Mouse (Mus musculus) lung, postnatal 25 days (tissue): Measurements from ENCODE around the gene Tub.

Experiments
- DNase-seq: peaks from one replicate; pipeline ENCODE4 v3.0.0; 2022; ENCODE audit warnings: low spot score

Gene Tub

DNA sequence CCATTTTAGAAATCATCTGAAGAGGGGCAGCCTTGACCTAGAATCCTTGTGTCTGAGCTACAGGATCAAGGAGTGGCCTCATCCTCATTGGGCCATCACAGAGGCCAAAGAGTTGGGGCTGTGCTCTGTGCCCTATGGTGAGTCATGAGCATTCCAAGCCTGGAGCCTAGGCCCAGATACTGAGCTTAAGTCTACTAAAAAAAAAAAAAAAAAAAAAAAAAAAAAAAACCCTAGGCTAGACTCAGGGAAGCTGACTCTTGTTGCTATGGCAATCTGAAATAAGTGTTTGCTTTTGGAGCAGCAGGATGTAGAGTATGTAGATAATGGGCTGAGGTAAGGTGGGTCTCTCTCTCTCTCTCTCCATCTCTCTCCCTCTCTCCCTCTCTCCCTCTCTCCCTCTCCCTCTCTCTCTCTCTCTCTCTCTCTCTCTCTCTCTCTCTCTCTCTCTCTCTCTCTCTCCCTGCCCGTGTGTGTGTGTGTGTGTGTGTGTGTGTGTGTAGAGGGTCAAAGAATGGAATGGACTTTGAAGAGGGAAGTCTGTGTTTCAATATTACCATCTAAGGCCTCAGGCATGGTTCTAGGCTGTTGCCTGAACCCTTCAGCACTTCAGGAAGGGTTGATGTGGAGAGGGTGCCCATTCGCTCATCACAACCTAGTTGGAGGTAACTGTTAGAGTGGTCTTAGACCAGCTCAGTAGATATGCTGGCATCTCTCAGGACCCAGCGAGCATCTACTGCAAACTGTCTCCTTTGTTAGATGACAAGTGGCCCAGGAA is 36.0 kb downstream of the Tub start:
- no peak for DNase-seq

DNA sequence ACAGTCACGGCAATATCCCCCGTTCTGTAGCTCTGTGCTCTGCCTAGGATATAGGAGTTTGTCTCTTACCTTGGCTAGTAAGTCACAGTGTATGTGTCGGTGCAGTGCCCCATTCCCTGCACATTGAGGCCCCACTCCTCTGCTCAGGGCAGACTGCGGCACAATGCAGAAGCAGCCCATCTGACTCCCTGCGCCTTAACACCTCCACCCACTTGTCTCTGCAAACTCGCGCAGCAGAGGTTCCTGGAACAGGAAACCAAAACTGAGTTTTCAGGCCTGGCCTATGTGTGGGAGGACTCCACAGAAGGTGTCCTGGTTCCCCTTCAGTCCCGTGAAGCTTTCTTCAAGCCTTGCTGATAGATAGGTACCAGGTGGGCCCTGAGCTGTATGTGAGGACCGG is 41.1 kb downstream of the Tub start:
- DNase-seq: no peak

DNA sequence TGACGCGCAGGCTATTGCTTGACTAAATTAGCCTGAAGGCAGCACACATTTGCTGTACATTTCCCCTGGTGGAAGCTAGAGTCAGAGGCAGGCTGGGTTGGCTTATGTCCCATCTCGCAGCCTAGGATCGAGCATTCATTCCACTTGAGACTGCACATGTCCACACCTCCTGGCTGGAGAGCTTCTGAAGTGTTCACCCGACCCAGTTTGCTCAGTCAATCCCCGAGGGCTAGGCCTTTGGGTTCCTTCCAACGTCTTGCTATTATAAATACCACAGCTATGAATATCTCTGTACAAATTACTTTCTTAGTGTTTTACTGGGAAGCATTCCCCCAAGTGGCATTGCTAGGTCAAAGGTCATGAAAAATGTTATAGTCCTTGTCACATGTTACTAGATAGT is 43.1 kb downstream of the Tub start:
- peak; percentile 91 for DNase-seq

DNA sequence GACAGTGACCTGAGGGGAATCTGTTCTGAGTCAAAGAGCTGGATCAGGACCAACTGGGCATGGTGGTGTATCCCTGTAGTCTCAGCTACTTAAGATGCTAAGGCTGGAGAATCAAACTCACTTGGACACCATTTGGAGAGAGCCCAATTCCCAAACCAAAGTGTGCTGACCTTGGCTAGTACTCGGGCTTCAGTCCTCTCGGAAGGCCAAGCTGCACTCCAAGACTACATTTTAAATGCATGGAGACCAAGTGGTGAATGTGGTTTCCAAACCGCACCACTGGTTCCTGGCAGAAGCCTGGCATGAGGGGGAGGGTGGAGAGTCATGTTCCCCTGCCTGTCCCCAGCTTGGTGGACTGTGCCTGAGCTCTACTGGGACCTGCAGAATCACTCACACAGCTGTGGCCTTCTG is 43.7 kb downstream of the Tub start:
- DNase-seq: no peak

DNA sequence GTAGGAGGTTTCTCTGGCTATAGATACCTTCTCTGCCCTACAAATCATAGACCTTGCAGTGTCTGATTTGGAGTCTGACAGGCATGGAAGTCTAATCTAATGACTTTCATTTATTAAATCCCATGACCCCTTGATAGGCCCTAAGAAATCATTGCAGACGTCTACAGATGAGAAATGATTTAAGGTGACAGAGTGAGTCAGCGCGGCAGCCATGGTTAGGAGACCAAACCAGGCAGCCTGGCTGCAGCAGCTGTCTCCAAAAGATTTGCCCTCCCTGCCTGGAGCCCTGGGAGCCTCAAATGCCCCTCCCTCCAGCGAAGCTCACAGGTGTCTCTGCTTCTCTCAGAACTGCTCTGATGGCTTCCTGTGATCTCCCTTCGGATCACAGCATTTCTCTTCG is 46.0 kb downstream of the Tub start:
- DNase-seq: no peak

DNA sequence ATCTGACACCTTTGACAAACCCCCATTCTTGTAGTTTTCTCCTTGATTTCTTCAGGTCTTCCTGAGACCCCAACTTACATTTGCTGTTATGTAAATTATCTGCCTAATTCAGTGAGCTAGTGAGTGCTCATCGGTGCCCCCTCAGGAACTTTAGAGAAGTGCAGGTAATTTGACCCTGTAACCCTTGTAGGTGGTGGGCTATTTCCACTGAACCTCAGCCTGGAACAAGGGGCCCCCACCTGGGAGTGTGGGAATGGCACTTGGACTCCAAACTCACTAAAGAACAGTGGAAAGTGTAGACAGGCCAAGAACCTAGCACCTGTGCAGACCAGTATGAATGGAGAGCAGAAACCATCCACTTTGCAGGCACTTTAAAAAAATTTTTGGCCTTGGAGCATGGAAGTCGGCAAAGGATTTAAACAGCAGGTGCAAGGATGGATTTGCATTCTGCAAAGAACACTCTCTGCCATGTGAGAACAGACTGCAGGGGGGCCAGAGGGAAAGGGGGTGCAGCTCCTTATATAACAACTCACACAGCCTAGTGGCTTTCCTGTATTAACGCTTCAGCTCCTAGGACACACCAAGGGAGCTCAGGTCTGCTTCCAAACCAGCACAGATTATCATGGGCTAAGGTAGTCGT is 50.3 kb downstream of the Tub start:
- peak; percentile 14 for DNase-seq

DNA sequence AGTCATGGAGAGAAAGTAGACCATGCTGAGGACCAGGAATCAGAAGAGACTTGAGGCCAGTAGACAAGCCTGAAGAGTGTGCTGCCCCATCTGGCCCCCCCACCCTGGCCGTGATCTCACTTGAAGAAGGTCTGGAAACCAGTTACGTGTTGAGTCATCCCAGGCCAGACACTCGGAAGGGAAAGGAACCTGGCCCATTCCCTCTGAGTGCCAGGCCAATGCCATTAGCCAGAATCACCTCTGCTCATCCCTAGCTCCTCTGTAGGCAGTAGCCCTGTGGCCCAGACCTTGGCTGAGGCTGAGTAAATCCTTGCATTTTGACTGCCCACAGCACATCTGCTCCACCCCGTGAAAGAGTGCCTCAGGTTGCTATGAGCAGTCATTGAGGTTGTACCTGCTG is 51.8 kb downstream of the Tub start:
- no peak for DNase-seq

DNA sequence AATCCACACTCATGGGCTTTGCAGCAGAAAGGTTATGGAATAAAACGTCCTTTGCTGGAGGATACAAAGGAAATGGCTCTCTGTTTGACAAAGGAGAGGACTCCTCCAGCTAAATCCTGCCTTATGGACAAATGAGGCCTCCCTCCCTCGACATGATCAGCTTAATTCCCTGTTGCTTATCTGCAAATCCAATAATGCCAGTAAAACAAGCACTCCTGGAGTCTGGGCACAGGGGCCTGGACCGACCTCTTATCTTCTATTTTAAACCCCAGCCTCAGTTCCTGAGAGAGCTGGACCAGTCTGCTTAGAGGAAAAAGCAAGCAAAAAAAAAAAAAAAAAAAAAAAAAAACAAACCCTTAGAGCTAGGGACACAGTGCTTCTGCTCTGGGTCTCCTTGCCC is 53.5 kb downstream of the Tub start:
- DNase-seq: no peak

DNA sequence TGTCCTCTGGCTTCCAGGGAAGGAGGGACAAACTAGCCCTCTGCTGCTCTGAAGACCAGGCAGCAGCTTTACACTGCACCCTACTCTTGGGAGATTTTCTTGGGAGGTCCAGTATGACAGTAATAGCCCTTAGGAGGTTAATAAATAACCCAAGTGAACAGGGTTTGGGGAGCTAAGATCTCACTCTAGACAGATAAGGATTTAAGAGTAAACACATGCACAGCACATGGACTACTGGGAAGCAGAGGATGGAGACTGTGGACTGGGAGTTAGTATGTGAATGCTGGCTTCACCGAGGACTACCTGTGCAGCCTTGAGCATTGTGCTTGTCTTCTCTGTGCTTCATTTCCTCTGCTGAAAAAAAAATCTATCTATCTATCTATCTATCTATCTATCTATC is 59.1 kb downstream of the Tub start:
- no peak for DNase-seq

DNA sequence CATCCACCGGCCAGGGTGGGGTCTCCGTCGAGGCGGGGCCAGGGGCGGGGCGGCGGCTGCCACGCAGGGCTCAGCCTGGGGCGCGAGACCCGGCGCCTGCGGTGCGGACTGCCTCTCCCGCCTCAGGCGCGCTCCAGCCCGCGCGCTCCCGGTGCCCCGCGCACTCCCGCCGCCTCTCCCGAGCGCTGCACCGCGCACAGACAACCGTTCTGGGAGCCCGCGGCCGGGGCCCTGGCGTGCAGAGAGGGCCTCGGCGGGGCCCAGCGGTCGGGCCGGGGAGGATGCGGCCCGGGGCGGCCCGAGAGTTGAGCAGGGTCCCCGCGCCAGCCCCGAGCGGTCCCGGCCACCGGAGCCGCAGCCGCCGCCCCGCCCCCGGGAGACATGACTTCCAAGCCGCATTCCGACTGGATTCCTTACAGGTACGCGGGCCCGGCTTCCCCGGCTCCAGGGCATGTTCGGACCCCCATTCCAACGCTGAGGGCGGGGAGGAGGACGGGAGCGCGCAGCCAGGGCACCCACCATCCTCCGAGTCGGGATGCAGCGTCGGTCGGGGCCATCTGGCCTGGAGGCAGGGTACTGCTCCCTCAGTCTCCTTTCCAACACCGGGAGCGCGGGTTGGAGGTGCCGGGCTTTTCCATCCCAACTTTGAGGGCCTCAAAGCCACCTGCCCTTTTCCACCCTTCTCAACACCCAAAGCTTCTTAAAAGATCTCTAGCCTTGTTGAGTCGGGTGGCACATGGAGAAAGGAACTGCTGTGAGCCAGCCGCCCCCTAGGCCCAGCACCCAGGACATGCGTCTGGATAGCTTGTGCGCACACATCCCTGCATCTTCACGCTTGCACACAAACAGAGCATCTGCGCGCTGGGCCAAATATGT is 60.8 kb downstream of the Tub start:
- no peak for DNase-seq

DNA sequence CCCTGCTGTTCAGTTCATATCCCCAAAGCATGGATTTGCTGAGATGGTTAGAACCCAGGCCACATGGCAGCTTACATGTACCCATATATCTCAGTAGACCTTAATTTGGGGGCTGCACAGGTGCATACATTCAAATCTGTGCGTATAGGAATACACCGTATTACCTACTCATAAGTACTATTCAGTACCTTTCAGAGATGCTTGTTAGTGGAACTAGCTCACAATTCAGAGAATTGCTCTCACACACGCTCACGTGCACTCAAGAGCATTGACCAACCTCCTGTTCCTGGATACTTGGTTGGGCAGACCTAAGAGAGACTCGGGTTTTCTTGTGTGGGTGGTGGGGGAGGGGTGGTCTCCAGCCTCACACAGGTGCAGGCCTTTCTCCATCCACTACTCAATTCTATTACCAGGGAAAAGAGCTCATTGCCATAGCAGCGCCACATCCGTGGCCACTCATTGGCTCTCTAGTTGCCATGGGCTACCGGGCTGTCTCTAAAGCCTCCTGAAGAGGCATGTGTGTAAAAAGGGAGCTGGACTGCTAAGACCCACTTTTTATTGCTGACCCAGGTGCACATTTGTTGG is 61.5 kb downstream of the Tub start:
- no peak for DNase-seq

DNA sequence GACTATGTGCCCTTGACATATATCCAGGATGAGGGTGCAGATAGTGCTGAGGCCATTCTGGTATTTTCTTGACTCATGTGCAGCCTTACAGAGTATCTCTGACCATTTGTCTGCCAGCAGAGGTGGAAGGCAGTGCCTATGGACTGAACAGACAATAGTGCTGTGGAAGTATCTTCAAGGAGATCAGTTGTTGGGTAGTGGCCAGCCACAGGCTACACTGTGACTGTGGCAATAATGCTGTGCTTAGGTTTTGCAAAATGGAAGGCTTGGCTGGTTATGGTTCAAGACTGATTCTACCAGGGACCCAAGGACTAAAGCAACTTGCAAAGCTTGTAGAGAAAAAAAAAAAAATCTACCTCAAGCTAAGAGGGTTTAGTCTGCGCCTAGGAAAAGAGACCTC is 62.4 kb downstream of the Tub start:
- no peak for DNase-seq

DNA sequence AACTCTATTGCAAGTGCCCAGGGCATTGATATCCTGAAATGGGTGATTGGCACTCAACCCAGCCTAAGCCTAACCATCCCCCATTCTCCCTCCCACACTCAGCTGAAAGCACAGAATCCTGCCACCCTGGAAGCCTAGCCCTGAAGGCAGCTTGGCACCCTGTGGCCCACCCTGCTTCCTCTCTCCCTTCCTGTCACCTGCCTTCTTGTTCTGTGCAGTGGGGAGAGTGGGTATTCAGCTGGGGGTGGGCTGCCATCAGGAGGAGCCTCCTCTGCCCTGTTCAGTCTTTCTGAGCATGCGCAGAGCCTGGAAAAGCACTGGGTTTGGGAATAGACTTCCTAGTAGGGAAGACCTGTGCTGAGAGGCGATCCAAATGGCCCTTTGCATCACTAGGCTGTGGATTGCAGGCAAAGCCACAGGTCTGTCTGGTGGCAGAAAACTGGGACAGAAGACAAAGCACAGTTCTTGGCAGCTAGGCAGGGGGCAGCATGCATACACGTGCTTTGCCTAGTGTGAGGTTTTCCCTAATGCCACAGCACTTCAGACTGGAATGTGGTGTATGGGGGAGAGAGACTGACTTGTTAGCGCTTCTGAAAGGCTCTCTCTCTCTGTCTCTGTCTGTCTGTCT is 63.0 kb downstream of the Tub start:
- DNase-seq: no peak

DNA sequence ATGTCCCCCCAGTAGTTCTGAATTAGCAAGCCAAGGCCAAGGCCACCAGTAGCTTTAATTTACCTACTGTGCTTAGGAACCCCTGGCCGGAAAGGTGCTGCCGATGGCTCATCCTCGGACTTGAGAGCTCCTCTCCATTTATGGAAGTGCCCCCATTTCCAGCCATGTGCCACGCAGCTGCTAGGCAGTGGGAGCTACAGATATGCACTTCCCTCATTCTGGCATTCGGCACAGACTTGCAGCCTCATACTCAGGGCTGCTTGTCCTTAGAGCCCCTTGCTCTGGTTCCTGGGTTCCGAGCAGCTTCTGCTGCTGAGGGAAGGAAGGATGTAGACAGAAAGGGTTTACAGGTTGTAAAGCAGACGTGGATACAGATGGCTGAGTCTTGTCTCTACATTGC is 64.7 kb downstream of the Tub start:
- no peak for DNase-seq

DNA sequence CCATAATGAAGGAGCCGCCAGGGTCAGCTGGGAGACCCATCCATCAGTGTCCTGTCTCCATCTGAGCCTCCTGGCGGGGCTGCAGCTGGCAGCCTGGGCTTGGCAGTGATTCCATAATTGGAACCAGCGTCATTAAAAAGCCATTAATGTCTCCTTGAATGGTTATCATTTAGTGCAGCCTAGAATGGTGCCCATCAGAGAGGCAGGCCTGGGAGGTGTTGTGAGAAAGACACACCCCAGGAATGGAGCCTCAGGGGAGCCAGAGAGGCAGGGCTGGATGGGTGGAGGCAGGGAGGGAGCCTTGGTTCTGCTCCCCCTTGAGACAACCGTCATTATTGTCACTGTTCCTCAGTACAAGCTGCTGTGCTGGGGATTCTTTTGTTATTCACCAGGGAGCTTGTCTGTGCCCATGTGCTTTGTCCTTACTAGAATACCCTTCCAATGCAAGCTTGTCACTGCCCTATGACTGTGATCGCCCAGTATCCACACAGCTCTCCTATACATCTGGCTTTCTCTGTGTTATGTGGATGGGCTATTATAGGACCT is 66.3 kb downstream of the Tub start:
- no peak for DNase-seq

DNA sequence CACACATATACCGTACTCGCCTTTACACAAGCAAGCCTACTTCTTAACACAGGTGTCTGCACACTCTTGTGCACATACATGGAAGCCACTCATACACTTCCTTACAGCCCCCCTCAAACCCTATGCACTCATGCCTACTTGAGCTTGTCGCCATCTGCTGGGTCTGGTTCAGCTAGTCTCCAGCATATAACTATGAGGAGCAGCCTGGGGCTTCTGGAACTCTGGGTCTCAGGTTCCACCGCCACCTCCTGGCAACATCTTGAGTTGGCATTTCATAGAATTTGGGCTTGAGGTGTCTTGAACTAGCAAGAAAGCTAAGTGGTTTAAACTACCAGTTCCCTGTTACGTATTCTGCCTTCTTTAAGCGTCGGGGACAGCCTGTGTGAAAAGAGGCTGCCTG is 69.1 kb downstream of the Tub start:
- no peak for DNase-seq

DNA sequence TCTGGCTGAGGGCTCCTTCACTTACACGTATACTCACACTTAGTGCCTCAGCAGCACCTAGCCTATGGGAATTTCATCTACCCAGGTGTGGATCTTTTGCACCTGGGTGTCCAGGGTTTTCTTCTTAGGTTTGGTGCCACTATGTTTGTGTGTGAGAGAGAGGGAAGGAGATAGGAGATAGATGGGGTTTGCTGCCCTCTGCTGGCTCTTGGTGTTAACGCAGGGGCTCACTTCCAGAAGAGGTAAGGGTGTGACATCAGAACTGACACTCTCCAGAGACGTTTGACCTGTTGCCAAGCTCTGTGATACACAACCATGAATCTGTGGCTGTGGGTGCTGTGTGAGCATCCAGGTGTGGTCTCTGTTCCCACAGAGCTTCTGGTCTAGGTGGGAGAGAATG is 71.3 kb downstream of the Tub start:
- DNase-seq: peak; percentile 48

DNA sequence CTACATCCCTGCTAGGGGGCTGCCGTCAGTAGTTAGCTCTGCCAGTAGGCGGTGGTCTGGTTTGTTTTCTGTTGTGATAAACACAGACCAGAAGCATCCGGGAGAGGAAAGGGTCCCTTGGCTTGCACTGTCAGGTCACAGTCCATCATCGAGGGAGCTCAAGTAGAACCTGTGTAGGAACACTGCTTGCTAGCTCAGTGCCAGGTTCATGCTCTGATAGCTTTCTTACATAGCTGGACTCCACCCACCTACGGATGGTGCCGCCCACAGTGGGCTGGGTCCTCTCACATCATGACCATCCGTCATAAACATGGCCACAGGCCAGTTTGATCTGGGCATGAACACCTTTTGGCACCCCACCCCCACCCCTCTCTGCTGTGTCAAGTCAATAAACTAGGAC is 75.6 kb downstream of the Tub start:
- no peak for DNase-seq

DNA sequence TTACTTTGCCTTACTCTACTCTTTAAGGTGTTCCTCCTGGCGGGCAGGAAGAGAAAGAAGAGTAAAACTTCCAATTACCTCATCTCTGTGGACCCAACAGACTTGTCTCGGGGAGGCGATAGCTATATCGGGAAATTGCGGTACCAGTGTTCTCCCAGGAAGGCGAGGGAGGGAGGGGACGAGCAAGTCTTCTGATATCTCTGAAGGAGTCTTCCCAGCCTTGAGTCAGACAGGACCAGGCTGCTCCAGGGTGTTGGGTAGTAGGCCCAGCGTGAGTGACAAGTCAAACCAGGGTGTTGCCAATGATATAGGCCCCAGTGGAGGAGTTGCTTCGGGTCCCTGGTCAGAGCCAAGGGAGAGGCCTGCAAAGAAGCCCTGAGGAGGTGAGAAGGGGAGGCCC is 76.8 kb downstream of the Tub start:
- DNase-seq: no peak

DNA sequence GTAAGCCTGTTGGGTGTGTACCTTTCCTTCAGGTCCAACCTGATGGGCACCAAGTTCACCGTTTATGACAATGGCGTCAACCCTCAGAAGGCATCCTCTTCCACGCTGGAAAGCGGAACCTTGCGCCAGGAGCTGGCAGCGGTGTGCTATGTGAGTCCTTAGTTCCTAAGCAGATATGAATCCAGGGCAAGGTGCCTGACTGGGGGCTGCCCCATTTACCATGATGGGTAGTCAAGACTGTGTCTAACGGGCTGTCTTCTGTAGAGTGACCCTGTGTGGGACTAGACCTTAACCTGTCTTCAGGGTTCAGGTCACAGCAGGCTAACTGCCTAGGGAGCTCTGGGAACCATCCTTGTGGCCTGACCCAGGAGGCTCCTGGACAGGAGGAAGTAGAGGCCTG is 77.6 kb downstream of the Tub start:
- DNase-seq: no peak

DNA sequence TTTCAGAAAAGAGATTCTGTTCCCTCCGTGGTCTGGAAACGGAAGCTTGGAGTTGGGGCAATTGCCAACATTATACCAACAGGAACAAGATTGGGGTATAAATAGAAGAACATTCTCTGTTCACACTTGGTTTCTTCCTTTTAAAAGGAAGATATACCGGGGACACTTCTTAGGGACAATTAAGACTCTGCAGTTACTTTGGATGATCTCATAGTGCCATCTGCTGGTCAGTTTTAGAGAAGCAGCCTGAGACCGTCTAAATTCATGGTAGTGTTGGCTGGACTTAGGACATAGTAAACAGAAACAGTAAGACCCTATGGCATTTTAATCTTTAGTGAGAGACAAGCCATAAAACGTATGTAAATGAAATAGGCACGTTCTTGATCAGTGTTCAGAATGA is 78.1 kb downstream of the Tub start:
- DNase-seq: peak; percentile 41

DNA sequence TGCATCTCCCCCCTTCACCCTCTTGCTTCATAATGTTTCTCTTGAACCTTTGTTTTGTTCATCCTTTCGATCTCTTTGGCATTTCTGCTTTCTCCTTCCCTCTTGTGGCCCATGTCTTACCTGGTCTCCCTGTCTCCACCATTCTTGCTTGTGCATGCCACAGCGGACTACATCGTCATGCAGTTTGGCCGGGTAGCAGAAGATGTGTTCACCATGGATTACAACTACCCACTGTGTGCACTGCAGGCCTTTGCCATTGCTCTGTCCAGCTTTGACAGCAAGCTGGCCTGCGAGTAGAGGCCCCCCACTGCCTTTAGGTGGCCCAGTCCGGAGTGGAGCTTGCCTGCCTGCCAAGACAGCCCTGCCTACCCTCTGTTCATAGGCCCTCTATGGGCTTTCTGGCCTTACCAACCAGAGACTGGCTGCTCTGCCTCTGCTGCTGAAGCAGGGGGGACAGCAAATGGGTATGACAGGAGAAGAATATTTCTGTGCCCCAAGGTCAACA is 79.9 kb downstream of the Tub start:
- no peak for DNase-seq
